Mouse (Mus musculus) liver, adult (tissue): ENCODE measurements around the gene Set.

ENCODE experiments used
- GATA4 ChIP-seq: IDR thresholded peaks from 2 replicates; pipeline ENCODE4 v1.6.1; 2014; ENCODE audit warnings: mild to moderate bottlenecking, low read length; ENCODE audit not compliant: insufficient replicate concordance

Set gene

DNA sequence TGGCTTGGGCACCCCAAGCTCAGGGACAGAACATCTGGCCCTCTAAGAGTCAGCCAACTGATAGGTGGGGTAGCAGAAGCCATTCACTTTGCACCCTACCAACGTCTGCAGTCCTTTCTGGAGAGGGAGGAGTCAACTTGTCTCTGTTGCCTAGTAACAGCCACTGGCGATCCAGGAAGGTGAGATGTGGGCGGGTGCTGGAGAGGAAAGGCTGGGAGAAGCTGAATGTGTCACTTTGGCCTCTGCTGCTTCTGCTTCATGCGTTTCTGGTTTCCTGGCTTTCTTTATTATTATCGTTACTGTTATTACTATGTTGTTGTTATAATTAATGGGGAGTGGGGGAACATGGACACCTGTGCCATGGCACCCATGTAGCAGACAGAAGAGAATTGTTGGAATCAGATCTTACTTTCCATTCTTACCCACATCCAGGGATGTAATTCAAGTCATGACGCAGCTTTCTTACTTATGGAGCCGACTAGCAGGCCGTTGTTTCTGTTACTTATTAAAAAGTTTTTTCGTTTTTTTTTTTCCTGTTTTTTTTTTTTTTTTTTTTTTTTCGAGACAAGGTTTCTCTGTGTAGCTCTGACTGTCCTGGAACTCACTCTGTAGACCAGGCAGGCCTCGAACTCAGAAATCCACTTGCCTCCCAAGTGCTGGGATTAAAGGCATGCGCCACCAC lies at the start of gene Set:
TSS of gene Set (plus strand) at position 156 of the 682 bp plus-strand sequence.
- TF ChIP-seq GATA4: no peak

DNA sequence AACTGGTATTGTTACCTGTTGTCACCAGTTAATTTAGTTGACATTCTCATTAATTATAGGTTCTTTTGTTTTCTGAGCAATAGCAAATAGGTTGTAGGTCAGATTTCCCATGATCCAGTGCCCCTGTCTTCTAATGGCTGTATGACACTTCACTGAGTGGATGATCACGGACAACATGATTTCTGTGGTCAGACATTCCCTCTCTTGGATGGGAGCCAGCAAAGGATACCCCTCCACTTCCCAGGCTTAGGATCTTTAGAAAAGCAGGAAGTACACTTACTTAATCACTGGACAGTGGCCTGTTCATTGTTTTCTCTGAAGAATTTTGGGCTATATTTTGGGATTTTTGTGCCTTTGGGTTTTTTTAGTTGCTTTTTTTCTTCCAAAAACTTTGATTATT lies 48.1 kb upstream of the Set start:
- TF ChIP-seq GATA4: no peak

- TF ChIP-seq GATA4: no peak
Observed at GRCm38 (mm10) chr2:30010840-30011281, 46.3 kb upstream of the Set start.

DNA sequence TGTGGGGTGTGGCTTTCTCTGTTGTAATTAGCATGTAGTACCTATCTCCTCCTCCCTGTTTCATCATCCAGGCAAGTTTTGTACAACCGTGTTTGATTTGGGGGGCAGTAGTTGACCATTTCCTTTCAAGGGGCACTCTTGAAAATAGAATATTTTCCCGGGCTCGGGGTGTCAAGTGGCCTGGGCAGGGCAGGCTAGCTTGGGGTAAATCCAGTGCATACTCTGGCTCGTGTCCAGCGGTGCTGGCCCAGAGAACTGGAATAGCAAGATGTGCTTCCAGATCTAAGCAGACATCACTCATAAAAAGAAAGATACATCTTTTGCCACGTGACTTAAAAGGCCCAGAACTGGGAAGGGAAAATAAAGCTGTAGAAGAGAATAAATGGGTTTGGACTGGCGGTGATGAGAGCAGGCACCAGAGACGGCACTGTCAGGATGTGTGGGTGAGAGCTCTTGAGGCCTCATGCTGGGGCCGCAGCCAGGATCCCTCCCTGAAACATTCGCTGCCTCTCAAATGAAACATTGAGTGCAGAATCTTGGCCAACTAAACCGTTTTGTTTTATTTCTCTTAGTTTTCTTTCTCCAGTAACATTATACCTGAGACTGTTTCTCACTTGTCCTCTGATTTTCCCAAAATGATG lies 42.7 kb upstream of the Set start:
- TF ChIP-seq GATA4: no peak

DNA sequence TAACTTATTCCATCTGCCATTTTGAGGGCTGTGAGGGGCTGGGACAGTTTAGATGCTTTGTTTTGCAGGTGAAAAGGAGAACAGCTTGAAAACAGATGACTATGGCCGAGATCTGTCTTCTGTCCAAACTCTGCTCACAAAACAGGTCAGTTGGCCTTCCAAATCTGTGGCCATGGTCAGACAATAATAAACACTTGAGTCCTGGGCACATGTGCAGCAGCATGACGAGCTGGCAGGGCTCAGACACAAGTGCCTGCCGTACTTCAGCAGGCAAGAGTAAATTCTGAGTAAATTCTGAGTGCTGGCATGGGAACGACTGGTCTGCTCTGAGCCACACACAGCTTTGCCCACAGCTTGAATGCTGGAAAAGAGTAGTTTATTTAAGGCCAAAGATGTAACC lies 31.7 kb upstream of the Set start:
- no peak for TF ChIP-seq GATA4

DNA sequence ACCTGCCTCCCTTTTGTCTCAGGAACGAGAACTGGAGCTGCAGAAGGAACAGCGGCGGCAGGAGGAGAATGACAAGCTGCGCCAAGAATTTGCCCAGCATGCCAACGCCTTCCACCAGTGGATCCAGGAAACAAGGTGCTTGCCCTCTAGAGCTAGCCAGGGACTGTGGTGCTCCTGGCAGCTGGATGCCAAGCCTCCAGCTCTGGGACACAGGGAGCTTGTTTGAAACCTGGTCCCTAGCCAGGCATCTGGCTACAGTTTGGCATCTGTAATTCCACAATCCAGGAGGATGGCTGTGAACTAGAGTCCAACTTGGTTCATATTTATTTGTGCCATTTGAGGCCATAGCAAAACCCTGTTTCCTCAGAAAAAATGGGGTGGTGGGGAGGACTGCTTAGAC lies 30.2 kb upstream of the Set start:
- TF ChIP-seq GATA4: no peak

GRCm38 (mm10) chr2:30032244-30032846 lies 24.8 kb upstream of the Set start:
- TF ChIP-seq GATA4: no peak

DNA sequence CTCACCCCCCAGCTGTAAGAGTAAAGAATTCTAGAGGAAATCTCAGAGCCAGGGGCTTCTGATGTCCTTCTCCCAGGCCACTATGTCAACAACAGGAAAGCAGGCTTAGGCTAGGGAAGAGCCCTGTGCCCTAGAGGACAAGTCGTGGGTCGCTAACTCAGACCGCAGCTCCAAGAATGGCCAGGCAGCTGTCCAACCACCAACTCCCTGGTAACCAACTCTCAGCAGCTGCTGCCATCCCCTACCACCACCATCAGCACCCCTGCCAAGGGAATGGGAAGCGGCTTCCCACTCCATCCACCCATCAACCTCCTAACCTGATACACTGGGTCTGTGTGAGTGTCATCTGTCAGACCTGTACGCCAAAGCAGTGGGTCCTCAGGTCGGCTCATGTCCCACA lies 24.2 kb upstream of the Set start:
- TF ChIP-seq GATA4: no peak

GRCm38 (mm10) chr2:30037762-30038161 lies 19.4 kb upstream of the Set start:
- no peak for TF ChIP-seq GATA4

GRCm38 (mm10) chr2:30038370-30038769 lies 18.8 kb upstream of the Set start:
- no peak for TF ChIP-seq GATA4

GRCm38 (mm10) chr2:30039687-30040086 lies 17.5 kb upstream of the Set start:
- TF ChIP-seq GATA4: no peak

DNA sequence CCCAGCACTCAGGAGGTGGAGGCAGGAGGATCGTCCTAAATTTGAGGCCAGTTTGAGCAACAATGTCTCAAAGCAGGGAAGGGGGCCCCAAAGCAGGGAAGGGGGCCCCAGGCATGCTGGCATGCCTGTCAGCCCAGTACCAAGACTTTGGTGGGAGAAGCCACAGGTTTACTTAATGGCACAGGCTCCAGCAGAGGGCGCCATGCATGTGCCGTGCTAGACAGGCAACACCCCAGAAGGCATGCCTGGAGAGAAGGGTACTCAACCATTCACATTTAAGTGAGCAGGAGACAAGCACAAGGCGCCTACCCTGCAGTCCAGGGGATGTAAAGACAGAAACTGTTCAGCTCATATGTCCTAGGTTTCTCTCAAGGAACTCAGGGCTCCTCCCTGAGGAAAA lies 14.7 kb upstream of the Set start:
- TF ChIP-seq GATA4: no peak

DNA sequence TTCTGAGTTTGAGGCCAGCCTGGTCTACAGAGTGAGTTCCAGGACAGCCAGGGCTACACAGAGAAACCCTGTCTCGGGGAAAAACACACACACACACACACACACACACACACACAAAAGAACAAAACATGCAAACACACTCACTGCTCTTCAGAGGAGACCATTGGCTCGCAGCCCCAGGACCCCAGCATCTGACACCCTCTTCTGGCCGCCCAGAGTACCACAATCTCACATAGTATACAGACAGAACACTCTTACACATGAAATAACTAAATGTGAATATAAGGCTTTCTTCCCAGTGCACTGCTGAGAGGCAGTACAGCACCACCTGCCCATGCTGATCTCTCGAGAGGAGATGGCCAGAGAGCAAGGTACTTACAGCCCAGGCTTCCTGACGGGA lies 12.6 kb upstream of the Set start:
- no peak for TF ChIP-seq GATA4

- TF ChIP-seq GATA4: no peak
Observed at GRCm38 (mm10) chr2:30047127-30047526, 10.1 kb upstream of the Set start.

DNA sequence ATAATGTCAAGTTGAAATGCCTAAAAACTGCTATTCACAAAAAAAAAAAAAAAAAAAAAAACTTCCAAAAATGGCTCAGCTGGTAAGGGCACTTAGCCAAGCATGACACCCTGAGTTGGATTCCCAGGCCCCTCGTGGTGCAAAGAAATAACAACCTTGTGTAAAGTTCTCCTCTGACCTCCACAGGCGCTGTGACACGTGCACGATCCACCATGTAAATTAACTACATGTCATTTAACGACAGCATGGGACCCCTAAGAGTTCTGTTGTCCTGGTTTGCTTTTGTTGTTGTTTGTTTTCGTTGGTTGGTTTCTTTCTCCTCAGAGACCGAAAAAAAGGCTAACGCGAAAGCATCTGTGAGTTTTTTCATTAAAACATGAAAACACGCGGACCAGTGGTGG lies 9.1 kb upstream of the Set start:
- no peak for TF ChIP-seq GATA4

DNA sequence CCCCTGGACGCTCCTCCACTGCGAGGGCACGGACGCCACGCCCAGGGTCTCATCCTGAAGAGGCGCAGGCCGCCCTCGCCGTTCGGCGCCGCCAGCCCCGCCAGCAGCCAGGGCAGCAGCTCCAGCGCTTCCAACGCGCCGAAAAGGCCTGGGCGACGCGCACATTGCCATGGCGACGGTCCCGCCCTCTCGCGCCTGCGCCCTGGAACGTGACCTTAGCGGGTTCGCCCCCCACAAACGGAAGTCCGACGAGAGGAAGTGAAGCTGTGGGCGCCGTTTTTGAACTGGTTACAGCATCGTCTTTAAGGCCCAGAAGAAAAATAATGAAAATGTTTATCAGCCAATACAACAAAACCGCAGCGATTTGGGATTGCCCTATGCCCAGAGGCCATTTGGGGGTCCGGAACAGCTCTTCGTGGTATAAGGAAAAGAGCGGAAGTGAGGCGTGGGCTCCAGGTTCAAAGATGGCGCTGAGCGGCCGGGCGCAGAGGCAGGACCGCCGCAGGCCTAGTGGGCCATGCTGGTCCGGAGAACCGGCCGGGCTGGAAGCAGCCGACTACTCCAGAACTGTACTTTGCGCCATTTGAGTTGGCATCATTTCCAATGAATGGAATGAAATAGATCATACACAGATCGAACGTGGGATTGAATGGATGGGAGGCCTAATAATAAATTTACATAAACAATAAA lies 8.3 kb upstream of the Set start, which contains the start of gene Wdr34:
TSS of gene Wdr34 (minus strand) at position 183 of the 690 bp plus-strand sequence.
- no peak; the same call in 1 of the 2 replicates for TF ChIP-seq GATA4

DNA sequence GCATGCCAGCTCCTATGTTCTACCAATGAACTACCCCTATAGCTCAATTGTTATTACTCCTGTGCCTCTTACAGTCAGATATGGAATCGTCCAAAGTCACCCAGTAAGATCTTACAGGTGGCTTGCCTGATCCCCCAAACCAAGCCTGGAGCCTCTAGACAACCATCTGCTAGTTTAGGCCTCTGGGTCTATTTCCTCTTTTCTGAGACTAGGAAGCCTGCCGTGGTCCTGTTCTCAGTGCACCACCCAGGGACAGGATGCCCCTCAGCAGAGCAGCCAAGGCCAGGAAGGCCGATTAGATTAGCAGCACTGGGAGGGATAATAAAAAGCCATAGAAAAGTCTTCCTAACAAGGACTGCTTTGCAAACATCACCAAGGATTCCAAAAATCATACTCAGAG lies 7.3 kb upstream of the Set start:
- TF ChIP-seq GATA4: peak; percentile 96
